21 mouse cellular contexts compared by ENCODE assay signal in the genomic region with DNA sequence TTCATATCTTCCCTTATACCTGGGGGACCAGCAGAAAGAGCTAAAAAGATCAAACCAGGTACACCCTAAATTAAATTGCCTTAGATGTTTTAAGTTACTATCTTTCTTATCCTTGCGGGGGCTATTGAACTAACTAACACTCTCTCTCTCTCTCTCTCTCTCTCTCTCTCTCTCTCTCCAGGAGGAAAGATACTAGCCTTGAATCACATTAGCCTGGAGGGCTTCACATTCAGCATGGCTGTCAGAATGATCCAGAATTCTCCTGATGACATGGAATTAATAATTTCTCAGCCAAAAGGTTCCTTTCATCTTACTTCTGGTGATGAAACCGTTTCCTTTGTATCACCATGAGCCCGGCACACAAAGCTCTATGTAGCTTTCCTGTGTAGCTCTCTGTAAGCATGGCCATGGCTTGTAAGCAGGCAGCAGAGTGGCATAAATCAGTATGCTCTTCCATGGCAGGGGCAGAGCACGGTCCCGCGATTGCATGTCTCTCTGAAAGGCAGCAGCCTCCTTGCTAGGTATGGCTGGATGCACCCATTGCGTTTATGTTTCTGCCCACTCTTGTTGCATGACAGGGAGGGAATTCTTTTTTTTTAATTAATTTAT. TPM values are rescaled to one million over a fixed set of nuclear protein-coding genes. Genes with fewer than 3 reads are reported as not detected.
DNase-seq lines count a peak whose midpoint lies in the region; ATAC-seq lines count a peak whose summit lies in the region.
"Had no signal": no experiment of that assay in that cellular context is flagged by ENCODE, and none has a peak within 500 bp of the region (broad histone marks: within the 10 kb centered on the region; RNA-seq: fewer than 3 reads in every experiment).

No protein-coding gene starts in this region.

- no peak for ATAC-seq in intestine, embryonic 14.5 days (replicated peaks; ENCODE audit: low FRiP score, low TSS enrichment, low read depth)
- ATAC-seq in intestine, embryonic 16.5 days = no peak
- peak; percentile 65; the same call in 1 of the 2 replicates for ATAC-seq in neural tube, embryonic 15.5 days (ENCODE audit: low FRiP score)
- peak; percentile 76 for ATAC-seq in midbrain, embryonic 16.5 days
- ATAC-seq: CD4-positive, CD25-positive, alpha-beta regulatory T cell, adult 4 months; forebrain, embryonic 13.5 days; forebrain, postnatal 0 days; inflammation-experienced regulatory T-cells, adult 6 months had no signal

- H3K4me2 ChIP-seq in intestine, embryonic 14.5 days (ENCODE audit: low read length) = no peak overlapping the region
- H3K4me2 ChIP-seq in intestine, embryonic 16.5 days (ENCODE audit: low read depth, low read length) = no peak overlapping the region
- H3K4me2 ChIP-seq in neural tube, embryonic 15.5 days = no peak overlapping the region
- no peak overlapping the region for H3K4me2 ChIP-seq in midbrain, embryonic 16.5 days (ENCODE audit: low read length)
- H3K4me2 ChIP-seq: forebrain, embryonic 13.5 days; heart, embryonic 13.5 days; hindbrain, embryonic 12.5 days had no signal

- H3K4me1 ChIP-seq in intestine, embryonic 14.5 days (replicated peaks; ENCODE audit: control insufficient read depth, insufficient read depth, low read length) = no peaks in the 10 kb centered on the region
- no peaks in the 10 kb centered on the region for H3K4me1 ChIP-seq in intestine, embryonic 16.5 days (ENCODE audit: control insufficient read depth, insufficient read depth, low read length)
- H3K4me1 ChIP-seq in neural tube, embryonic 15.5 days = 0 out of 2 replicates have a peak, but pooled peaks cover 3% of the 10 kb centered on the region
- no peaks in the 10 kb centered on the region for H3K4me1 ChIP-seq in embryonic facial prominence, embryonic 10.5 days
- no peaks in the 10 kb centered on the region for H3K4me1 ChIP-seq in midbrain, embryonic 16.5 days (ENCODE audit: control insufficient read depth, insufficient read depth, low read length)
- H3K4me1 ChIP-seq: forebrain, embryonic 13.5 days; heart, embryonic 13.5 days; hindbrain, embryonic 12.5 days had no signal

- H3K27me3 ChIP-seq in intestine, embryonic 14.5 days (replicated peaks; ENCODE audit: control insufficient read depth, insufficient read depth, low read length) = no peaks in the 10 kb centered on the region
- H3K27me3 ChIP-seq in intestine, embryonic 16.5 days (replicated peaks; ENCODE audit: control insufficient read depth, insufficient read depth, low read length) = no peaks in the 10 kb centered on the region
- H3K27me3 ChIP-seq in neural tube, embryonic 15.5 days (replicated peaks) = no peaks in the 10 kb centered on the region
- H3K27me3 ChIP-seq in embryonic facial prominence, embryonic 10.5 days (replicated peaks; ENCODE audit: low read depth, poor library complexity, severe bottlenecking) = no peaks in the 10 kb centered on the region
- no peaks in the 10 kb centered on the region for H3K27me3 ChIP-seq in midbrain, embryonic 16.5 days (ENCODE audit: control insufficient read depth, insufficient read depth, low read depth, low read length)
- H3K27me3 ChIP-seq: forebrain, embryonic 13.5 days; heart, embryonic 13.5 days; hindbrain, embryonic 12.5 days had no signal

- H3K9me3 ChIP-seq in intestine, embryonic 14.5 days (ENCODE audit: control insufficient read depth, low read length) = no peaks in the 10 kb centered on the region
- H3K9me3 ChIP-seq in intestine, embryonic 16.5 days (ENCODE audit: control insufficient read depth, low read length) = no peaks in the 10 kb centered on the region
- H3K9me3 ChIP-seq in neural tube, embryonic 15.5 days (replicated peaks) = 0 out of 2 replicates have a peak, but pooled peaks cover 5% of the 10 kb centered on the region
- H3K9me3 ChIP-seq in embryonic facial prominence, embryonic 10.5 days = no peaks in the 10 kb centered on the region
- H3K9me3 ChIP-seq in midbrain, embryonic 16.5 days (replicated peaks; ENCODE audit: control insufficient read depth, low read length, poor library complexity, severe bottlenecking) = no peaks in the 10 kb centered on the region
- H3K9me3 ChIP-seq: forebrain, embryonic 13.5 days; heart, embryonic 13.5 days; hindbrain, embryonic 12.5 days had no signal

- peak; percentile 25 for DNase-seq in intestine, embryonic 14.5 days (ENCODE audit: low spot score)
- no peak for DNase-seq in neural tube, embryonic 10.5 days (ENCODE audit: extremely low spot score, low spot score)
- DNase-seq in embryonic facial prominence, embryonic 10.5 days (ENCODE audit: low spot score) = peak; percentile 4
- no peak for DNase-seq in thymus, adult 18-20 months
- DNase-seq: adrenal gland, postnatal 10 days; cerebellum, adult 11-12 months; cerebellum, adult 9-10 months; cerebellum, postnatal 25 days; forebrain, postnatal 0 days; gastrocnemius, postnatal 25 days; heart, postnatal 4 days had no signal

- no peak overlapping the region for H3K4me3 ChIP-seq in intestine, embryonic 14.5 days (ENCODE audit: low read depth, low read length)
- no peak overlapping the region for H3K4me3 ChIP-seq in intestine, embryonic 16.5 days (ENCODE audit: low read length)
- no peak overlapping the region for H3K4me3 ChIP-seq in neural tube, embryonic 15.5 days (replicated peaks)
- no peak overlapping the region for H3K4me3 ChIP-seq in embryonic facial prominence, embryonic 10.5 days
- H3K4me3 ChIP-seq in midbrain, embryonic 16.5 days (ENCODE audit: low read depth, low read length) = no peak overlapping the region
- H3K4me3 ChIP-seq: forebrain, embryonic 13.5 days; heart, embryonic 13.5 days; hindbrain, embryonic 12.5 days had no signal

- H3K36me3 ChIP-seq in intestine, embryonic 14.5 days (ENCODE audit: control insufficient read depth, insufficient read depth, low read length) = no peaks in the 10 kb centered on the region
- no peaks in the 10 kb centered on the region for H3K36me3 ChIP-seq in intestine, embryonic 16.5 days (ENCODE audit: control insufficient read depth, insufficient read depth, low read length)
- no peaks in the 10 kb centered on the region for H3K36me3 ChIP-seq in neural tube, embryonic 15.5 days
- no peaks in the 10 kb centered on the region for H3K36me3 ChIP-seq in embryonic facial prominence, embryonic 10.5 days (replicated peaks)
- no peaks in the 10 kb centered on the region for H3K36me3 ChIP-seq in midbrain, embryonic 16.5 days (ENCODE audit: control insufficient read depth, insufficient read depth, low read length)
- H3K36me3 ChIP-seq: G1E; heart, embryonic 13.5 days; hindbrain, embryonic 12.5 days had no signal

- H3K9ac ChIP-seq in intestine, embryonic 14.5 days (ENCODE audit: low read length) = no peak overlapping the region
- H3K9ac ChIP-seq in intestine, embryonic 16.5 days (ENCODE audit: low read depth, low read length) = no peak overlapping the region
- H3K9ac ChIP-seq in neural tube, embryonic 15.5 days (replicated peaks) = no peak overlapping the region
- H3K9ac ChIP-seq in midbrain, embryonic 16.5 days (ENCODE audit: low read depth, low read length) = no peak overlapping the region
- H3K9ac ChIP-seq: forebrain, embryonic 13.5 days; forebrain, postnatal 0 days; heart, embryonic 13.5 days; hindbrain, embryonic 12.5 days had no signal

- 78% methylated on average over 7 of the region's 7 CpGs for WGBS in intestine, embryonic 14.5 days
- WGBS in intestine, embryonic 16.5 days = 77% methylated on average over 7 of the region's 7 CpGs
- WGBS in neural tube, embryonic 15.5 days = 55% methylated on average over 7 of the region's 7 CpGs
- 91% methylated on average over 7 of the region's 7 CpGs for WGBS in embryonic facial prominence, embryonic 10.5 days
- WGBS in midbrain, embryonic 16.5 days = 57% methylated on average over 7 of the region's 7 CpGs

- H3K27ac ChIP-seq in intestine, embryonic 14.5 days (ENCODE audit: low read depth) = no peak overlapping the region
- no peak overlapping the region for H3K27ac ChIP-seq in intestine, embryonic 16.5 days (ENCODE audit: low read length)
- no peak overlapping the region for H3K27ac ChIP-seq in neural tube, embryonic 15.5 days (replicated peaks)
- no peak overlapping the region for H3K27ac ChIP-seq in embryonic facial prominence, embryonic 10.5 days (replicated peaks)
- H3K27ac ChIP-seq in midbrain, embryonic 16.5 days (ENCODE audit: low read length) = peak overlapping the region; percentile 64
- H3K27ac ChIP-seq: forebrain, embryonic 13.5 days; heart, embryonic 13.5 days; hindbrain, embryonic 12.5 days had no signal

RNA-seq across cellular contexts. Expression of gene Ptpn20, which starts 49.3 kb away (rescaled TPM):
- 0.11 TPM in 2 replicates for polyA plus RNA-seq in intestine, embryonic 14.5 days (2014; fragmentation: Nextera tagmentation; extraction: Ambion mirVana)
- polyA plus RNA-seq in intestine, embryonic 16.5 days (2015; fragmentation: Nextera tagmentation; extraction: Ambion mirVana) = 0.09 TPM in 1 of 2 replicates, not detected in the other
- 0.32 and 0.34 TPM in 2 replicates for polyA plus RNA-seq in neural tube, embryonic 15.5 days (2015; fragmentation: Nextera tagmentation; extraction: Ambion mirVana)
- 0.14 TPM in 1 of 2 replicates, not detected in the other for polyA plus RNA-seq in embryonic facial prominence, embryonic 10.5 days (2016; fragmentation: Nextera tagmentation; extraction: Ambion mirVana)
- 0.11 and 0.15 TPM in 2 replicates for polyA plus RNA-seq in midbrain, embryonic 16.5 days (2015; fragmentation: Nextera tagmentation; extraction: Ambion mirVana)
- polyA plus RNA-seq: CD4-positive, CD25-positive, alpha-beta regulatory T cell, adult 4 months; G1E; heart, embryonic 13.5 days; heart, postnatal 0 days; inflammation-experienced regulatory T-cells, adult 6 months had no signal

Comparison
In these comparisons a context has a peak if more than half of its experiments do, and no peak if none do; other contexts are left out.
1. ATAC-seq: peak in neural tube, embryonic 15.5 days (single experiment) and midbrain, embryonic 16.5 days (single experiment); none in intestine, embryonic 14.5 days (single experiment) and intestine, embryonic 16.5 days (single experiment).
2. DNase-seq: peak in intestine, embryonic 14.5 days (single experiment) and embryonic facial prominence, embryonic 10.5 days (single experiment); none in neural tube, embryonic 10.5 days (single experiment) and thymus, adult 18-20 months (0 of 2).